Mouse (Mus musculus) heart, postnatal 0 days (tissue): ENCODE measurements around the gene Iqch.

Source experiments
- CTCF ChIP-seq: IDR thresholded peaks from 2 replicates; pipeline ENCODE4 v1.5.1; 2016; ENCODE audit warnings: antibody characterized with exemption, control low read depth, low read depth
- EP300 ChIP-seq: IDR thresholded peaks from 2 replicates; pipeline ENCODE4 v1.6.1; 2016; ENCODE audit warnings: antibody characterized with exemption, low read depth

GRCm38 (mm10) chr9:63568808-63569207, 33.5 kb downstream of the Iqch start:
- TF ChIP-seq CTCF, result no peak
- no peak for TF ChIP-seq EP300
